Mouse (Mus musculus): ENCODE data around the gene Igll1.

- TF ChIP-seq POLR2A (IDR thresholded peaks at IDR 0.05; ENCODE audit: low read depth, low read length) (no peak), CTCF (IDR thresholded peaks at IDR 0.05; ENCODE audit: extremely low read depth, insufficient read depth, insufficient read length, insufficient replicate concordance) (no peak)
Measured at GRCm38 (mm10) chr16:16856731-16857476, 6.9 kb downstream of the Igll1 start.

Data from spleen, adult 2 months (tissue).